Mouse (Mus musculus) forebrain, embryonic 11.5 days (tissue): ENCODE measurements around the gene Serpina3f. TPM values are rescaled to one million over a fixed set of nuclear protein-coding genes. Genes with fewer than 3 reads are reported as not detected.
"Not testable (repeated sequence)": the region's sequence is repeated elsewhere in the genome, so short reads cannot be mapped to it uniquely, and the experiment has no call there.

Source experiments
- ATAC-seq: fragments of 200-750 bp; cut with Nextera tagmentation; replicated peaks from 2 replicates; pipeline ENCODE4 v1.8.0; 2017; ENCODE audit warnings: moderate TSS enrichment; ENCODE audit not compliant: low FRiP score
- DNase-seq: peaks from one replicate; pipeline ENCODE4 v3.0.0-alpha.2; 2017; ENCODE audit warnings: low spot score
- H3K27ac ChIP-seq: fragments of 300-500 bp; sonication (generic); 2 replicates; pipeline ENCODE4 v1.5.1; 2014; ENCODE audit warnings: low read depth, low read length
- H3K27me3 ChIP-seq: fragments of 300-500 bp; sonication (generic); 2 replicates; pipeline ENCODE4 v1.6.1; 2014; ENCODE audit warnings: mild to moderate bottlenecking, low read length, mixed read lengths; ENCODE audit not compliant: control insufficient read depth, insufficient read depth
- H3K36me3 ChIP-seq: fragments of 300-500 bp; sonication (generic); 2 replicates; pipeline ENCODE4 v1.6.1; 2014; ENCODE audit warnings: mild to moderate bottlenecking, low read length, moderate library complexity, mixed read lengths; ENCODE audit not compliant: control insufficient read depth, insufficient read depth
- H3K4me1 ChIP-seq: fragments of 300-500 bp; sonication (generic); replicated peaks from 2 replicates; pipeline ENCODE4 v1.6.1; 2014; ENCODE audit warnings: low read length, mixed read lengths; ENCODE audit not compliant: control insufficient read depth, insufficient read depth
- H3K4me2 ChIP-seq: fragments of 300-500 bp; sonication (generic); 2 replicates; pipeline ENCODE4 v1.6.1; 2014; ENCODE audit warnings: low read depth, mild to moderate bottlenecking, low read length, moderate library complexity, mixed read lengths; ENCODE audit not compliant: severe bottlenecking
- H3K4me3 ChIP-seq: fragments of 300-500 bp; sonication (generic); 2 replicates; pipeline ENCODE4 v1.5.1; 2014; ENCODE audit warnings: low read depth, low read length
- H3K9ac ChIP-seq: fragments of 300-500 bp; sonication (generic); 2 replicates; pipeline ENCODE4 v1.6.1; 2014; ENCODE audit warnings: low read length
- H3K9me3 ChIP-seq: fragments of 300-500 bp; sonication (generic); 2 replicates; pipeline ENCODE4 v1.6.1; 2016; ENCODE audit warnings: low read length, mixed read lengths; ENCODE audit not compliant: control insufficient read depth
- WGBS: fragments of 180-500 bp; shearing (Covaris S2); extraction: QIAGEN DNeasy Blood & Tissue Kit; methylation state at CpG from one replicate; pipeline ENCODE4 v1.1.7; 2014; 5-methylcytosine and 5-hydroxymethylcytosine counted together
- polyA plus RNA-seq: library from polyadenylated mRNA; unstranded; fragments of >200 nt; fragmentation: Nextera tagmentation; extraction: Ambion mirVana; gene quantifications from 2 replicates; pipeline ENCODE4 v1.2.1, GENCODE M21; 2014

Gene Serpina3f
- polyA plus RNA-seq, 1 experiment from 2014 or later, result 0.37 TPM

GRCm38 (mm10) chr12:104238048-104238447 is 23.7 kb downstream of the Serpina3f start:
- 87% methylated on average over 1 of the region's 1 CpGs for WGBS
- ATAC-seq, result not testable (repeated sequence)

GRCm38 (mm10) chr12:104243307-104243706 is 29.0 kb downstream of the Serpina3f start:
- Histone ChIP-seq H3K4me1 (no peaks in the 10 kb centered on the region; the same call in 1 of the 2 replicates), H3K27ac (no peak overlapping the region), H3K36me3 (no peaks in the 10 kb centered on the region), H3K4me2 (no peak overlapping the region), H3K9ac (no peak overlapping the region), H3K4me3 (no peak overlapping the region), H3K27me3 (no peaks in the 10 kb centered on the region), H3K9me3 (no peaks in the 10 kb centered on the region)
- DNase-seq (no peak), ATAC-seq (no peak)

More at GRCm38 (mm10) chr12:104238048-104238447, 23.7 kb downstream of the Serpina3f start:
- DNase-seq, H3K4me3 ChIP-seq, H3K9ac ChIP-seq, H3K4me1 ChIP-seq, H3K36me3 ChIP-seq, H3K9me3 ChIP-seq, H3K4me2 ChIP-seq, H3K27me3 ChIP-seq, H3K27ac ChIP-seq: not testable (repeated sequence)

- 82% methylated on average over 1 of the region's 1 CpGs for WGBS
- H3K9ac ChIP-seq, result no peak overlapping the region
Observed at GRCm38 (mm10) chr12:104245092-104245491, 30.7 kb downstream of the Serpina3f start.

GRCm38 (mm10) chr12:104245595-104245994 is 31.3 kb downstream of the Serpina3f start:
- no peak overlapping the region for H3K4me3 ChIP-seq
- H3K9ac ChIP-seq, result no peak overlapping the region
- H3K4me1 ChIP-seq, result no peaks in the 10 kb centered on the region; the same call in 1 of the 2 replicates
- H3K4me2 ChIP-seq, result no peak overlapping the region
- H3K27me3 ChIP-seq, result no peaks in the 10 kb centered on the region
- DNase-seq (no peak), ATAC-seq (no peak)
- H3K36me3 ChIP-seq, result no peaks in the 10 kb centered on the region
- H3K9me3 ChIP-seq, result no peaks in the 10 kb centered on the region
- H3K27ac ChIP-seq, result no peak overlapping the region
- WGBS, result 85% methylated on average over 3 of the region's 3 CpGs

More at GRCm38 (mm10) chr12:104245092-104245491, 30.7 kb downstream of the Serpina3f start:
- no peak overlapping the region for H3K4me2 ChIP-seq
- H3K9me3 ChIP-seq, result no peaks in the 10 kb centered on the region
- ATAC-seq, result no peak
- H3K27ac ChIP-seq, result no peak overlapping the region
- DNase-seq, result no peak
- H3K4me1 ChIP-seq, result no peaks in the 10 kb centered on the region; the same call in 1 of the 2 replicates
- no peaks in the 10 kb centered on the region for H3K36me3 ChIP-seq
- no peak overlapping the region for H3K4me3 ChIP-seq
- no peaks in the 10 kb centered on the region for H3K27me3 ChIP-seq

- ATAC-seq, result no peak
- DNase-seq, result no peak
- no peaks in the 10 kb centered on the region for H3K27me3 ChIP-seq
- H3K4me1 ChIP-seq, result no peaks in the 10 kb centered on the region; the same call in 1 of the 2 replicates
- no peak overlapping the region for H3K4me2 ChIP-seq
- H3K9me3 ChIP-seq, result no peaks in the 10 kb centered on the region
- no peak overlapping the region for H3K4me3 ChIP-seq
- no peak overlapping the region for H3K9ac ChIP-seq
- no peak overlapping the region for H3K27ac ChIP-seq
- H3K36me3 ChIP-seq, result no peaks in the 10 kb centered on the region
Observed at GRCm38 (mm10) chr12:104247553-104248002, 33.2 kb downstream of the Serpina3f start.

- no peaks in the 10 kb centered on the region; the same call in 1 of the 2 replicates for H3K4me1 ChIP-seq
- no peak overlapping the region for H3K9ac ChIP-seq
- WGBS, result 79% methylated on average over 3 of the region's 3 CpGs
- ATAC-seq, result no peak
- H3K4me2 ChIP-seq, result no peak overlapping the region
- no peak for DNase-seq
- no peaks in the 10 kb centered on the region for H3K27me3 ChIP-seq
- no peak overlapping the region for H3K4me3 ChIP-seq
- no peaks in the 10 kb centered on the region for H3K9me3 ChIP-seq
- H3K27ac ChIP-seq, result no peak overlapping the region
- no peaks in the 10 kb centered on the region for H3K36me3 ChIP-seq
Observed at GRCm38 (mm10) chr12:104248231-104248630, 33.9 kb downstream of the Serpina3f start.

GRCm38 (mm10) chr12:104261041-104261440 is 46.7 kb downstream of the Serpina3f start:
- ATAC-seq (no peak), DNase-seq (no peak)
- Histone ChIP-seq H3K9ac (no peak overlapping the region), H3K27ac (no peak overlapping the region), H3K4me1 (no peaks in the 10 kb centered on the region; the same call in 1 of the 2 replicates), H3K27me3 (no peaks in the 10 kb centered on the region), H3K4me2 (no peak overlapping the region), H3K4me3 (no peak overlapping the region), H3K9me3 (no peaks in the 10 kb centered on the region), H3K36me3 (no peaks in the 10 kb centered on the region)
- WGBS, result 60% methylated on average over 3 of the region's 3 CpGs

- Histone ChIP-seq H3K36me3 (no peaks in the 10 kb centered on the region), H3K9me3 (no peaks in the 10 kb centered on the region), H3K4me3 (no peak within 1 kb of the TSS), H3K4me2 (no peak within 1 kb of the TSS), H3K9ac (no peak within 1 kb of the TSS), H3K4me1 (no peaks in the 10 kb centered on the region; the same call in 1 of the 2 replicates), H3K27ac (no peak within 1 kb of the TSS), H3K27me3 (no peaks in the 10 kb centered on the region)
- ATAC-seq, result no peak
- peak; percentile 32 for DNase-seq
Observed at GRCm38 (mm10) chr12:104262863-104263262, 48.5 kb downstream of the Serpina3f start, which contains the start of gene Serpina3i. TSS of gene Serpina3i (plus strand) at chr12:104263122.

- DNase-seq, result no peak
- no peak for ATAC-seq
- WGBS, result 84% methylated on average over 3 of the region's 3 CpGs
- Histone ChIP-seq H3K9ac (no peak overlapping the region), H3K27me3 (no peaks in the 10 kb centered on the region), H3K4me2 (no peak overlapping the region), H3K27ac (no peak overlapping the region), H3K4me1 (no peaks in the 10 kb centered on the region; the same call in 1 of the 2 replicates), H3K9me3 (no peaks in the 10 kb centered on the region), H3K36me3 (no peaks in the 10 kb centered on the region), H3K4me3 (no peak overlapping the region)
Observed at GRCm38 (mm10) chr12:104266374-104266773, 52.0 kb downstream of the Serpina3f start.
